ENCODE assay signal across 9 mouse cellular contexts in the genomic region with DNA sequence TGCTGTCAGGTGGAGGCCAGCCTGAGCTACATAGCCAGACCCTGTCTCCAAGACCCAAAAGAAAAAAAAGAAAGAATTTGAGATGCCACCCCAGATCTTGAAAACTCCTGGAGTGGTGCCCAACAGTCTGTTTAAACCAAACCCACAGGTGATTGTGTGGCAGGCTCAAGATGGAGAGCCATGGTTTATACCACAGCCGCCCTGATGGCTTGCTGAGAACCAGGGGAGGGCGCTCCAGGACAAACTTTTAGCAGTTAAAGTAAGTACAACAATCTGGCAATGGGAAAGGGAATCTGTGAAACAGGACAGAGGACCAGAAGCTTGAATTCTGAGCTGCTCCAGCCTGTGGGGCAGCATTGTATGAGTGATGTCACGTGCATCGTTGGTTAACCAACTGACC. TPM values are rescaled to one million over a fixed set of nuclear protein-coding genes. Genes with fewer than 3 reads are reported as not detected.
DNase-seq lines count a peak whose midpoint lies in the region; ATAC-seq and TF ChIP-seq lines count a peak whose summit lies in the region.
"Had no signal": no experiment of that assay in that cellular context is flagged by ENCODE, and none has a peak within 500 bp of the region (broad histone marks: within the 10 kb centered on the region; RNA-seq: fewer than 3 reads in every experiment).

No protein-coding gene starts in this region.

- no peaks in the 10 kb centered on the region for H3K36me3 ChIP-seq in intestine, postnatal 0 days (ENCODE audit: control insufficient read depth, insufficient read depth)
- H3K36me3 ChIP-seq in intestine, embryonic 15.5 days = no peaks in the 10 kb centered on the region
- no peaks in the 10 kb centered on the region for H3K36me3 ChIP-seq in lung, embryonic 14.5 days (ENCODE audit: insufficient read depth)
- H3K36me3 ChIP-seq in midbrain, embryonic 11.5 days (ENCODE audit: control insufficient read depth, insufficient read depth, low read length) = no peaks in the 10 kb centered on the region
- H3K36me3 ChIP-seq: limb, embryonic 13.5 days had no signal

- no peak for TF ChIP-seq POLR2A in bone marrow macrophage, adult 2 months (IDR thresholded peaks at IDR 0.05; ENCODE audit: borderline replicate concordance, low read depth, low read length)

- no peak overlapping the region for H3K4me2 ChIP-seq in intestine, postnatal 0 days (replicated peaks; ENCODE audit: low read depth)
- H3K4me2 ChIP-seq in intestine, embryonic 15.5 days (replicated peaks) = no peak overlapping the region
- H3K4me2 ChIP-seq in lung, embryonic 14.5 days = no peak overlapping the region
- H3K4me2 ChIP-seq in midbrain, embryonic 11.5 days = no peak overlapping the region
- H3K4me2 ChIP-seq: limb, embryonic 13.5 days had no signal

- peak; percentile 67 for TF ChIP-seq CTCF in intestine, postnatal 0 days (IDR thresholded peaks at IDR 0.05; ENCODE audit: low read depth)
- TF ChIP-seq CTCF in bone marrow macrophage, adult 2 months (IDR thresholded peaks at IDR 0.05; ENCODE audit: low read depth, low read length) = 0 out of 2 replicates have a peak, but pooled peaks have one; percentile 24
- TF ChIP-seq CTCF in lung, embryonic 14.5 days (IDR thresholded peaks at IDR 0.05; ENCODE audit: low read depth) = peak; percentile 59

- ATAC-seq in intestine, postnatal 0 days = no peak
- no peak for ATAC-seq in intestine, embryonic 15.5 days
- no peak for ATAC-seq in lung, embryonic 14.5 days (ENCODE audit: insufficient read depth)
- no peak for ATAC-seq in inflammation-experienced regulatory T-cells, adult 6 months
- ATAC-seq in midbrain, embryonic 11.5 days (ENCODE audit: low FRiP score) = no peak

- peak; percentile 73 for DNase-seq in 3T3-L1 (ENCODE audit: low read depth, low spot score)
- DNase-seq in CD4-positive helper T cell, adult 2 months (ENCODE audit: low read depth, low spot score) = peak; percentile 63
- peak; percentile 73 for DNase-seq in lung, embryonic 14.5 days
- no peak for DNase-seq in midbrain, embryonic 11.5 days (ENCODE audit: low spot score, missing footprints)

- 78% methylated on average over 4 of the region's 4 CpGs for WGBS in intestine, postnatal 0 days
- WGBS in intestine, embryonic 15.5 days = 76% methylated on average over 4 of the region's 4 CpGs
- 63% methylated on average over 4 of the region's 4 CpGs for WGBS in lung, embryonic 14.5 days
- 59% methylated on average over 4 of the region's 4 CpGs for WGBS in midbrain, embryonic 11.5 days

- H3K27ac ChIP-seq in intestine, postnatal 0 days (ENCODE audit: low read depth, low read length) = no peak overlapping the region
- H3K27ac ChIP-seq in intestine, embryonic 15.5 days = no peak overlapping the region
- H3K27ac ChIP-seq in bone marrow macrophage, adult 2 months (ENCODE audit: insufficient read depth, low read depth, low read length) = no peak overlapping the region
- H3K27ac ChIP-seq in lung, embryonic 14.5 days (ENCODE audit: low read depth) = no peak overlapping the region
- H3K27ac ChIP-seq in midbrain, embryonic 11.5 days (ENCODE audit: low read depth, low read length) = no peak overlapping the region
- H3K27ac ChIP-seq: limb, embryonic 13.5 days had no signal

- no peak overlapping the region for H3K4me3 ChIP-seq in intestine, postnatal 0 days (ENCODE audit: low read depth, low read length)
- H3K4me3 ChIP-seq in intestine, embryonic 15.5 days (replicated peaks) = no peak overlapping the region
- no peak overlapping the region for H3K4me3 ChIP-seq in bone marrow macrophage, adult 2 months (ENCODE audit: insufficient read depth, low read length)
- H3K4me3 ChIP-seq in lung, embryonic 14.5 days (ENCODE audit: low read depth, low read length) = no peak overlapping the region
- H3K4me3 ChIP-seq in midbrain, embryonic 11.5 days (ENCODE audit: low read depth, low read length) = no peak overlapping the region
- H3K4me3 ChIP-seq: limb, embryonic 13.5 days had no signal

- no peaks in the 10 kb centered on the region for H3K9me3 ChIP-seq in intestine, postnatal 0 days (ENCODE audit: control insufficient read depth)
- no peaks in the 10 kb centered on the region for H3K9me3 ChIP-seq in intestine, embryonic 15.5 days
- H3K9me3 ChIP-seq in lung, embryonic 14.5 days (ENCODE audit: low read depth, low read length) = no peaks in the 10 kb centered on the region
- H3K9me3 ChIP-seq in midbrain, embryonic 11.5 days (ENCODE audit: control insufficient read depth, low read length) = no peaks in the 10 kb centered on the region
- H3K9me3 ChIP-seq: limb, embryonic 13.5 days had no signal

- no peaks in the 10 kb centered on the region for H3K27me3 ChIP-seq in intestine, postnatal 0 days (replicated peaks; ENCODE audit: control insufficient read depth, insufficient read depth, low read length)
- H3K27me3 ChIP-seq in intestine, embryonic 15.5 days (replicated peaks) = no peaks in the 10 kb centered on the region
- no peaks in the 10 kb centered on the region for H3K27me3 ChIP-seq in lung, embryonic 14.5 days (ENCODE audit: insufficient read depth, low read length)
- H3K27me3 ChIP-seq in midbrain, embryonic 11.5 days (ENCODE audit: control insufficient read depth, insufficient read depth, low read length) = no peaks in the 10 kb centered on the region; the same call in 1 of the 2 replicates

- no peak overlapping the region for H3K9ac ChIP-seq in intestine, postnatal 0 days (ENCODE audit: low read depth, low read length)
- H3K9ac ChIP-seq in intestine, embryonic 15.5 days = no peak overlapping the region
- H3K9ac ChIP-seq in lung, embryonic 14.5 days = no peak overlapping the region
- H3K9ac ChIP-seq in midbrain, embryonic 11.5 days (ENCODE audit: low read length) = no peak overlapping the region
- H3K9ac ChIP-seq: limb, embryonic 13.5 days had no signal

- 0 out of 2 replicates have a peak, but pooled peaks cover 5% of the 10 kb centered on the region for H3K4me1 ChIP-seq in intestine, postnatal 0 days (replicated peaks; ENCODE audit: control insufficient read depth, insufficient read depth, low read length)
- H3K4me1 ChIP-seq in intestine, embryonic 15.5 days (replicated peaks) = peaks cover 14% of the 10 kb centered on the region
- peaks cover 22% of the 10 kb centered on the region for H3K4me1 ChIP-seq in bone marrow macrophage, adult 2 months (ENCODE audit: control insufficient read depth, insufficient read depth, low read length)
- no peaks in the 10 kb centered on the region for H3K4me1 ChIP-seq in lung, embryonic 14.5 days (ENCODE audit: insufficient read depth)
- H3K4me1 ChIP-seq in midbrain, embryonic 11.5 days (ENCODE audit: control insufficient read depth, insufficient read depth, low read length) = peaks cover 4% of the 10 kb centered on the region; the same call in 1 of the 2 replicates

RNA-seq across cellular contexts. Expression of a gene that starts 1.8 kb away (rescaled TPM):
- polyA plus RNA-seq in intestine, postnatal 0 days (2015; fragmentation: Nextera tagmentation; extraction: Ambion mirVana) = 337 and 357 TPM in 2 replicates
- 321 and 322 TPM in 2 replicates for polyA plus RNA-seq in intestine, embryonic 15.5 days (2015; fragmentation: Nextera tagmentation; extraction: Ambion mirVana)
- 131 and 193 TPM in 2 replicates for polyA plus RNA-seq in bone marrow macrophage, adult 2 months (2012; ENCODE audit: insufficient read depth, insufficient read length, missing spikeins)
- polyA plus RNA-seq in lung, embryonic 14.5 days (2014; fragmentation: Nextera tagmentation; extraction: Ambion mirVana) = 272 and 281 TPM in 2 replicates
- 100 to 1,000 TPM; 243 to 476 (median 332) TPM for polyA plus RNA-seq in inflammation-experienced regulatory T-cells, adult 6 months (2017; shearing (Covaris generic))
- 221 and 233 TPM in 2 replicates for polyA plus RNA-seq in midbrain, embryonic 11.5 days (2014; fragmentation: Nextera tagmentation; extraction: Ambion mirVana)
